Mouse (Mus musculus) heart, embryonic 15.5 days (tissue): ENCODE results near the gene Ern2. TPM values are rescaled to one million over a fixed set of nuclear protein-coding genes. Genes with fewer than 3 reads are reported as not detected.
A peak's percentile ranks its signal among the peaks of the same experiment; 100 is the strongest.

Source experiments
- ATAC-seq: fragments of 200-750 bp; cut with Nextera tagmentation; replicated peaks from 2 replicates; pipeline ENCODE4 v1.8.0; 2017; ENCODE audit warnings: low read depth, moderate TSS enrichment; ENCODE audit not compliant: insufficient number of reproducible peaks, insufficient read depth, low FRiP score
- H3K27ac ChIP-seq: fragments of 300-500 bp; sonication (generic); 2 replicates; pipeline ENCODE4 v1.5.1; 2015; ENCODE audit warnings: mild to moderate bottlenecking, inconsistent platforms
- H3K27me3 ChIP-seq: fragments of 300-500 bp; sonication (generic); 2 replicates; pipeline ENCODE4 v1.6.1; 2015; ENCODE audit warnings: inconsistent platforms
- H3K36me3 ChIP-seq: fragments of 300-500 bp; sonication (generic); 2 replicates; pipeline ENCODE4 v1.6.1; 2015; ENCODE audit warnings: mild to moderate bottlenecking, inconsistent platforms
- H3K4me1 ChIP-seq: fragments of 300-500 bp; sonication (generic); replicated peaks from 2 replicates; pipeline ENCODE4 v1.6.1; 2015; ENCODE audit warnings: inconsistent platforms
- H3K4me2 ChIP-seq: fragments of 300-500 bp; sonication (generic); 2 replicates; pipeline ENCODE4 v1.6.1; 2015; ENCODE audit warnings: inconsistent platforms, mild to moderate bottlenecking, moderate library complexity
- H3K4me3 ChIP-seq: fragments of 300-500 bp; sonication (generic); 2 replicates; pipeline ENCODE4 v1.5.1; 2015; ENCODE audit warnings: mild to moderate bottlenecking, inconsistent platforms
- H3K9ac ChIP-seq: fragments of 300-500 bp; sonication (generic); 2 replicates; pipeline ENCODE4 v1.6.1; 2015; ENCODE audit warnings: mild to moderate bottlenecking, inconsistent platforms
- H3K9me3 ChIP-seq: fragments of 300-500 bp; sonication (generic); replicated peaks from 2 replicates; pipeline ENCODE4 v1.6.1; 2016; ENCODE audit warnings: inconsistent platforms
- WGBS: fragments of 180-500 bp; shearing (Covaris S2); methylation state at CpG from one replicate; pipeline ENCODE4 v1.1.7; 2015; ENCODE audit warnings: mixed read lengths; 5-methylcytosine and 5-hydroxymethylcytosine counted together
- polyA plus RNA-seq: library from polyadenylated mRNA; unstranded; fragments of >200 nt; fragmentation: Nextera tagmentation; extraction: Ambion mirVana; gene quantifications from 2 replicates; pipeline ENCODE4 v1.2.1, GENCODE M21; 2015

Ern2 gene
- polyA plus RNA-seq, 1 experiment from 2014 or later: 0.06 TPM

GRCm38 (mm10) chr7:122158915-122159902 lies 26.8 kb downstream of the Ern2 start, which contains the start of gene Plk1:
Plk1 (plus strand) TSS chr7:122159439.
- ATAC-seq: peak; percentile 87
- under 1% methylated on average over 63 of the region's 63 CpGs for WGBS

GRCm38 (mm10) chr7:122158488-122158887 lies 27.5 kb downstream of the Ern2 start:
- peaks cover 39% of the 10 kb centered on the region for H3K4me1 ChIP-seq
- peak overlapping the region; percentile 76 for H3K27ac ChIP-seq
- H3K4me2 ChIP-seq: peak overlapping the region; percentile 84
- WGBS: 5% methylated on average over 13 of the region's 13 CpGs
- H3K9me3 ChIP-seq: no peaks in the 10 kb centered on the region
- no peaks in the 10 kb centered on the region for H3K27me3 ChIP-seq
- peak overlapping the region; percentile 70 for H3K4me3 ChIP-seq
- peak overlapping the region; percentile 68 for H3K9ac ChIP-seq
- ATAC-seq: no peak; the same call in 1 of the 2 replicates
- H3K36me3 ChIP-seq: peaks cover 18% of the 10 kb centered on the region

More at GRCm38 (mm10) chr7:122158915-122159902, 26.8 kb downstream of the Ern2 start, which contains the start of gene Plk1:
- Histone ChIP-seq H3K4me3 (peak within 1 kb of the TSS; percentile 70), H3K27ac (peak within 1 kb of the TSS; percentile 76), H3K9me3 (no peaks in the 10 kb centered on the region), H3K9ac (peak within 1 kb of the TSS; percentile 68), H3K36me3 (peaks cover 23% of the 10 kb centered on the region), H3K27me3 (no peaks in the 10 kb centered on the region), H3K4me2 (peak within 1 kb of the TSS; percentile 84), H3K4me1 (peaks cover 39% of the 10 kb centered on the region)

- Histone ChIP-seq H3K27ac (no peak overlapping the region), H3K27me3 (no peaks in the 10 kb centered on the region), H3K4me3 (no peak overlapping the region), H3K4me2 (no peak overlapping the region), H3K4me1 (peaks cover 3% of the 10 kb centered on the region; the same call in 1 of the 2 replicates), H3K36me3 (peaks cover 24% of the 10 kb centered on the region), H3K9me3 (no peaks in the 10 kb centered on the region), H3K9ac (no peak overlapping the region)
- no peak for ATAC-seq
- WGBS: 83% methylated on average over 4 of the region's 4 CpGs
Observed at GRCm38 (mm10) chr7:122152473-122152872, 33.5 kb downstream of the Ern2 start.

- Histone ChIP-seq H3K27ac (no peak overlapping the region), H3K4me3 (no peak overlapping the region), H3K9me3 (no peaks in the 10 kb centered on the region), H3K9ac (no peak overlapping the region), H3K36me3 (peaks cover 80% of the 10 kb centered on the region), H3K4me1 (no peaks in the 10 kb centered on the region), H3K27me3 (no peaks in the 10 kb centered on the region), H3K4me2 (no peak overlapping the region)
- ATAC-seq: no peak
Observed at GRCm38 (mm10) chr7:122140991-122141390, 45.0 kb downstream of the Ern2 start.

GRCm38 (mm10) chr7:122138190-122138589 lies 47.8 kb downstream of the Ern2 start:
- Histone ChIP-seq H3K4me1 (peaks cover 7% of the 10 kb centered on the region), H3K36me3 (peaks cover 71% of the 10 kb centered on the region), H3K27me3 (no peaks in the 10 kb centered on the region), H3K27ac (no peak overlapping the region), H3K9me3 (no peaks in the 10 kb centered on the region), H3K4me2 (no peak overlapping the region), H3K4me3 (no peak overlapping the region), H3K9ac (no peak overlapping the region)
- WGBS: 87% methylated on average over 5 of the region's 5 CpGs
- ATAC-seq: no peak

- H3K27me3 ChIP-seq: no peaks in the 10 kb centered on the region
- peaks cover 66% of the 10 kb centered on the region for H3K36me3 ChIP-seq
Observed at GRCm38 (mm10) chr7:122137071-122137470, 48.9 kb downstream of the Ern2 start.

GRCm38 (mm10) chr7:122135070-122135469 lies 50.9 kb downstream of the Ern2 start:
- peaks cover 56% of the 10 kb centered on the region for H3K36me3 ChIP-seq
- no peak overlapping the region for H3K4me3 ChIP-seq
- WGBS: 68% methylated on average over 10 of the region's 10 CpGs
- no peak for ATAC-seq
- H3K27ac ChIP-seq: no peak overlapping the region
- no peak overlapping the region for H3K9ac ChIP-seq
- peaks cover 11% of the 10 kb centered on the region for H3K4me1 ChIP-seq
- H3K4me2 ChIP-seq: no peak overlapping the region
- no peaks in the 10 kb centered on the region for H3K27me3 ChIP-seq
- H3K9me3 ChIP-seq: no peaks in the 10 kb centered on the region

More at GRCm38 (mm10) chr7:122137071-122137470, 48.9 kb downstream of the Ern2 start:
- ATAC-seq: no peak
- Histone ChIP-seq H3K9me3 (no peaks in the 10 kb centered on the region), H3K4me3 (no peak overlapping the region), H3K9ac (no peak overlapping the region), H3K4me2 (no peak overlapping the region), H3K4me1 (peaks cover 10% of the 10 kb centered on the region), H3K27ac (no peak overlapping the region)

- ATAC-seq: no peak
- H3K4me1 ChIP-seq: peaks cover 11% of the 10 kb centered on the region
- peaks cover 40% of the 10 kb centered on the region for H3K36me3 ChIP-seq
- WGBS: 16% methylated on average over 8 of the region's 8 CpGs
- peak overlapping the region; percentile 86 for H3K9ac ChIP-seq
- H3K4me2 ChIP-seq: peak overlapping the region; percentile 63
- H3K4me3 ChIP-seq: peak overlapping the region; percentile 90
- H3K27ac ChIP-seq: peak overlapping the region; percentile 80
- no peaks in the 10 kb centered on the region for H3K9me3 ChIP-seq
- H3K27me3 ChIP-seq: no peaks in the 10 kb centered on the region
Observed at GRCm38 (mm10) chr7:122133338-122133625, 52.7 kb downstream of the Ern2 start.

GRCm38 (mm10) chr7:122132497-122133337 lies 53.3 kb downstream of the Ern2 start, which contains the start of the genes Palb2 and Dctn5:
Palb2 (minus strand) TSS chr7:122132985.
Dctn5 (plus strand) TSS chr7:122133041.
- Histone ChIP-seq H3K4me1 (peaks cover 11% of the 10 kb centered on the region), H3K36me3 (peaks cover 38% of the 10 kb centered on the region), H3K4me2 (peak within 1 kb of the TSS; percentile 84), H3K9ac (peak within 1 kb of the TSS; percentile 86), H3K27ac (peak within 1 kb of the TSS; percentile 80), H3K9me3 (no peaks in the 10 kb centered on the region), H3K27me3 (no peaks in the 10 kb centered on the region), H3K4me3 (peak within 1 kb of the TSS; percentile 90)
- under 1% methylated on average over 54 of the region's 54 CpGs for WGBS
- peak; percentile 94 for ATAC-seq

GRCm38 (mm10) chr7:122131834-122132233 lies 54.2 kb downstream of the Ern2 start:
- Histone ChIP-seq H3K4me3 (peak overlapping the region; percentile 90), H3K9ac (0 out of 2 replicates have a peak overlapping the region, but pooled peaks have one; percentile 86), H3K4me1 (peaks cover 11% of the 10 kb centered on the region), H3K36me3 (peaks cover 31% of the 10 kb centered on the region), H3K27me3 (no peaks in the 10 kb centered on the region), H3K9me3 (no peaks in the 10 kb centered on the region), H3K27ac (no peak overlapping the region), H3K4me2 (peak overlapping the region; percentile 84)
- ATAC-seq: no peak

- Histone ChIP-seq H3K27ac (no peak overlapping the region), H3K4me1 (no peaks in the 10 kb centered on the region; the same call in 1 of the 2 replicates), H3K36me3 (peaks cover 36% of the 10 kb centered on the region), H3K27me3 (no peaks in the 10 kb centered on the region), H3K9ac (no peak overlapping the region), H3K4me3 (no peak overlapping the region), H3K4me2 (no peak overlapping the region), H3K9me3 (no peaks in the 10 kb centered on the region)
- no peak for ATAC-seq
- 92% methylated on average over 11 of the region's 11 CpGs for WGBS
Observed at GRCm38 (mm10) chr7:122126946-122127345, 59.1 kb downstream of the Ern2 start.
